Mouse (Mus musculus) liver, postnatal 0 days (tissue): Measurements from ENCODE around the gene Rnase2b. TPM values are rescaled to one million over a fixed set of nuclear protein-coding genes. Genes with fewer than 3 reads are reported as not detected.
A peak's percentile ranks its signal among the peaks of the same experiment; 100 is the strongest.

ENCODE experiments used
- ATAC-seq: fragments of 200-750 bp; cut with Nextera tagmentation; 2 replicates; pipeline ENCODE4 v1.8.0; 2017; ENCODE audit warnings: mild to moderate bottlenecking, moderate library complexity
- DNase-seq: peaks from one replicate; pipeline ENCODE4 v3.0.0-alpha.2; 2016
- H3K27ac ChIP-seq: fragments of 300-500 bp; sonication (generic); 2 replicates; pipeline ENCODE4 v1.5.1; 2014; ENCODE audit warnings: antibody characterized with exemption, moderate library complexity, mild to moderate bottlenecking, low read depth
- H3K27me3 ChIP-seq: fragments of 300-500 bp; sonication (generic); 2 replicates; pipeline ENCODE4 v1.6.1; 2014; ENCODE audit warnings: low read length, control low read depth, mixed read lengths; ENCODE audit not compliant: insufficient read depth
- H3K36me3 ChIP-seq: fragments of 300-500 bp; sonication (generic); replicated peaks from 2 replicates; pipeline ENCODE4 v1.6.1; 2014; ENCODE audit warnings: mild to moderate bottlenecking, control low read depth, low read length, moderate library complexity, mixed read lengths; ENCODE audit not compliant: insufficient read depth
- H3K4me1 ChIP-seq: fragments of 300-500 bp; sonication (generic); 2 replicates; pipeline ENCODE4 v1.6.1; 2014; ENCODE audit warnings: antibody characterized with exemption, mild to moderate bottlenecking, control low read depth; ENCODE audit not compliant: insufficient read depth
- H3K4me2 ChIP-seq: fragments of 300-500 bp; sonication (generic); 2 replicates; pipeline ENCODE4 v1.6.1; 2014; ENCODE audit warnings: low read depth, mild to moderate bottlenecking, low read length, moderate library complexity, mixed read lengths
- H3K4me3 ChIP-seq: fragments of 300-500 bp; sonication (generic); 2 replicates; pipeline ENCODE4 v1.5.1; 2014; ENCODE audit warnings: low read depth, low read length
- H3K9ac ChIP-seq: fragments of 300-500 bp; sonication (generic); replicated peaks from 2 replicates; pipeline ENCODE4 v1.6.1; 2014; ENCODE audit warnings: mild to moderate bottlenecking, moderate library complexity
- H3K9me3 ChIP-seq: fragments of 300-500 bp; sonication (generic); 2 replicates; pipeline ENCODE4 v1.6.1; 2016; ENCODE audit warnings: mild to moderate bottlenecking, control low read depth, low read length, mixed read lengths
- CTCF ChIP-seq: sonication (generic); IDR thresholded peaks from 2 replicates; pipeline ENCODE4 v1.5.1; 2016; ENCODE audit warnings: antibody characterized with exemption, low read depth
- EP300 ChIP-seq: IDR thresholded peaks from 2 replicates; pipeline ENCODE4 v1.6.1; 2016; ENCODE audit warnings: antibody characterized with exemption, low read depth, mild to moderate bottlenecking
- WGBS: fragments of 180-500 bp; shearing (Covaris S2); extraction: QIAGEN DNeasy Blood & Tissue Kit; methylation state at CpG from one replicate; pipeline ENCODE4 v1.1.7; 2014; ENCODE audit not compliant: insufficient replicate concordance; 5-methylcytosine and 5-hydroxymethylcytosine counted together
- polyA plus RNA-seq: library from polyadenylated mRNA; unstranded; fragments of >200 nt; fragmentation: Nextera tagmentation; extraction: Ambion mirVana; gene quantifications from 2 replicates; pipeline ENCODE4 v1.2.1, GENCODE M21; 2015

Gene Rnase2b
- polyA plus RNA-seq, 1 experiment from 2014 or later, result not detected

DNA sequence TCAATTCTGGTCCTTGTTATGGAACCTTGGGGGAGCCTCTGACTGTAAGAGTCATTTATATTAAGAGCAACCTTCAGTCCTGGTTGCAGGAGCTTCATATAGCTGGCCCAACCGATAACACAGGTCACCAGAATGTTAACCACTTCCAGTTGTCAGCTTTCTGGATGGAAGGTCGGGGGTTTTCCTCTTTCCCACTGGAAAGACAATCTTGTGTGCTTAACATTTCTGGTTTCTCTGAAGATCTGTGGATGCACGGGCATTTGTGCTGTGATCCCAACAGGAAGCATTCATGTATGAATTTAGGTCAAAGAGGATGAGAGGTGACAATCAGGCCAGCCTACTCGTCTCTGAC lies 32.5 kb upstream of the Rnase2b start:
- DNase-seq (no peak), ATAC-seq (no peak)
- H3K9me3 ChIP-seq, result no peaks in the 10 kb centered on the region
- peak overlapping the region; percentile 35; the same call in 1 of the 2 replicates for H3K4me3 ChIP-seq
- WGBS, result 31% methylated on average over 4 of the region's 4 CpGs
- no peaks in the 10 kb centered on the region for H3K36me3 ChIP-seq
- H3K27me3 ChIP-seq, result no peaks in the 10 kb centered on the region
- TF ChIP-seq CTCF (no peak), EP300 (no peak)
- peaks cover 50% of the 10 kb centered on the region for H3K4me1 ChIP-seq
- H3K4me2 ChIP-seq, result peak overlapping the region; percentile 66
- peak overlapping the region; percentile 39 for H3K9ac ChIP-seq
- peak overlapping the region; percentile 85 for H3K27ac ChIP-seq

DNA sequence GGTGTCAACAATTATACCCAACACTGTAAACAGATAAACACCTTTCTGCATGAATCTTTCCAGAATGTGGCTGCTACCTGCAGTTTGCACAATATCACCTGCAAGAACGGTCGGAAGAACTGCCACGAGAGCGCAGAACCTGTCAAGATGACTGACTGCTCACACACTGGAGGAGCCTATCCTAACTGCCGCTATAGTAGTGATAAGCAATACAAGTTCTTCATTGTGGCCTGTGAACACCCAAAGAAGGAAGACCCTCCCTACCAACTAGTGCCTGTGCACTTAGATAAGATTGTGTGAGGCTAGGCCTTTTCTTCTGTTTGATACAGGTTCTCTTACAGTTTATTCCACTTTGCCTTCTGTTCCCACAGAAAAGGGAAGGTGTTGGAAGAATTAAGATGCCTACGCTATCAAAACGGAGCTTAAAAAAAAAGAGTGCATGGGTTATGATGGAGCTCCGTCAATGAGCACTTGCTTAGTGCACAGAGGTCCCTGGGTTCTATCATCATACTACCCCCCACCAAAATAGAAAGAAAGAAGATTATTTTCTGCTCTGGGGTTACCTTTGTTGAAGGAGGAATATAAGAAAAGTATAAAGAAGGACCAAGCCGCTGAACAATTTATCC lies 31.6 kb upstream of the Rnase2b start:
- Histone ChIP-seq H3K27ac (peak overlapping the region; percentile 85), H3K4me2 (peak overlapping the region; percentile 66), H3K4me3 (peak overlapping the region; percentile 22), H3K9ac (peak overlapping the region; percentile 51), H3K27me3 (no peaks in the 10 kb centered on the region), H3K9me3 (no peaks in the 10 kb centered on the region), H3K4me1 (peaks cover 50% of the 10 kb centered on the region), H3K36me3 (no peaks in the 10 kb centered on the region)
- DNase-seq (no peak), ATAC-seq (peak; percentile 77)
- TF ChIP-seq CTCF, result no peak
- TF ChIP-seq EP300, result peak; percentile 96
- WGBS, result 42% methylated on average over 9 of the region's 9 CpGs

DNA sequence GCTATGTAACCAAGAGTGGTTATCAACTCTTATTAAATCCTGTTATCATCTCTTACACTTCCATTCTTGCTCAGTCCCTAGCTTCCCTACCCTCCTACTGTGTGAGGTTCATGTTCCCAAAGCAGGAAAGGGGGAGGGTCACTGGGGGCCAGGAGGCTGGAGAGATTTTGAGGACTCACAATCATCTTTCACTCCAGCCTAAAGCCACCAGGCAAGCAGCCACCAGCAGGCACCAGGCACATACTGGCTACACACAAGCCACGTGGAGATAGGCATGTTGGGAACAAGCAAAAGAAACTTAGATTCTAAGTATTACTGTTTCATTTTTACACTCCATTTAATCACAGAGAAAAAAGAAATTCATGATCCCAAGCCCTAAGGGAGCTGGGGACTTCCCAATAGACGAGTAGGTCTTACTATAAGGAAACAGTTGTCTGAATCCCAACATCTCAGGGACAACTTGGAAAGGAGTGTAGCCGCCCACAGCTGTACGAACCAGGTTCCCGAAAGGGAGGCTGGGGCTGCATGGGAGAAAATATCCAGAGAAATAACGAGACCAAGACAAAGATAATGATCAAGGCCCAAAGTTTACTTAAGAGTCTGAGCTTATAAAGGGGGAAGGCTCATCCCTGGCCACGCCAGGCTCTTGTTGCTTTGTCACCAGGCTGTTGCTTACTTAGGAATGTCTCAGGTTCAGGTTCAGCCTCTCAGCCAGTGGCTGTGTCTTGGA lies 30.8 kb upstream of the Rnase2b start:
- no peak overlapping the region for H3K9ac ChIP-seq
- DNase-seq (no peak), ATAC-seq (no peak)
- H3K36me3 ChIP-seq, result no peaks in the 10 kb centered on the region
- no peak for TF ChIP-seq EP300
- TF ChIP-seq CTCF, result no peak
- peak overlapping the region; percentile 85 for H3K27ac ChIP-seq
- no peak overlapping the region for H3K4me3 ChIP-seq
- WGBS, result 63% methylated on average over 7 of the region's 7 CpGs
- no peak overlapping the region for H3K4me2 ChIP-seq
- no peaks in the 10 kb centered on the region for H3K9me3 ChIP-seq
- H3K4me1 ChIP-seq, result peaks cover 50% of the 10 kb centered on the region
- H3K27me3 ChIP-seq, result no peaks in the 10 kb centered on the region

DNA sequence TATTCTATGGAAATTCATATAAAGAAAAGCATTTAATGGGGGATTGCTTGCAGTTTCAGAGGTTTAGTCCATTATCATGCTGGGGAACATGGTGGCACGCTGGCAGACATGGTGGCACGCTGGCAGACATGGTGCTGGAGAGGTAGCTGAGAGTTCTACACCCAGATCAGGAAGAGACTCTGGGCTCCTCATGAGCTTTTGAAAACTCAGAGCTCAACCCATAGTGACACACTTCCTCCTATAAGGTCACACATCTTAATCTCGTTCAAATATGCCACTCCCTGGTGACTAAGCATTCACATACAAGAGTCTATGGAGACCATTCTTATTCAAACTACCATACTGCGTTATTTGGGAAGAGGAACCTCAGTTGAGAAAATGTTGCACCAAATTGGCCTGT lies 29.7 kb upstream of the Rnase2b start:
- 71% methylated on average over 4 of the region's 4 CpGs for WGBS
- Histone ChIP-seq H3K9ac (no peak overlapping the region), H3K4me2 (peak overlapping the region; percentile 22; the same call in 1 of the 2 replicates), H3K36me3 (no peaks in the 10 kb centered on the region), H3K4me1 (peaks cover 46% of the 10 kb centered on the region), H3K4me3 (no peak overlapping the region), H3K27me3 (no peaks in the 10 kb centered on the region), H3K9me3 (no peaks in the 10 kb centered on the region), H3K27ac (peak overlapping the region; percentile 85; the same call in 1 of the 2 replicates)
- peak; percentile 42; the same call in 1 of the 2 replicates for ATAC-seq
- TF ChIP-seq EP300, result 0 out of 2 replicates have a peak, but pooled peaks have one; percentile 22
- TF ChIP-seq CTCF, result no peak
- no peak for DNase-seq

DNA sequence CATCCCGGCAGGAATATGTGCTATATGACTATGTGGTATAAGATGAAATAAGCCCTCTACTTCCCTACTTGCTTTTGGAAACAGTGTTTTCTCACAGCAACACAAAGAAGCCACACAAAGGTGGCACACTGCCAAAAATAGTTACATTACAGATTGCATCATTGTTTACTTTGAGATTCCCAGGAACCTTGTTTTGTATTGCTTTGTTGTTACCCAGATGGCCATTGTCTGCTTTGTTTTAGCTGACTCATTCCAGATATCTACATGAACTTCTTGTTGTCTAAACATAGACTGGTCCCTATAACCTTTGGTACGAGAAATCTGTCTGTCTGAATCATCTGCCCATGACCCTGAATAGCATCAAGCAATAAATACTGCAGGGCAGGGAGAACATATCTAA lies 21.7 kb upstream of the Rnase2b start:
- peaks cover 21% of the 10 kb centered on the region for H3K4me1 ChIP-seq
- no peak for ATAC-seq
- H3K27ac ChIP-seq, result no peak overlapping the region
- H3K27me3 ChIP-seq, result no peaks in the 10 kb centered on the region
- no peaks in the 10 kb centered on the region for H3K36me3 ChIP-seq
- TF ChIP-seq CTCF, result no peak
- TF ChIP-seq EP300, result no peak
- H3K9me3 ChIP-seq, result no peaks in the 10 kb centered on the region
- DNase-seq, result no peak
- WGBS, result 76% methylated on average over 2 of the region's 2 CpGs
- H3K4me2 ChIP-seq, result no peak overlapping the region
- H3K9ac ChIP-seq, result no peak overlapping the region
- no peak overlapping the region for H3K4me3 ChIP-seq

DNA sequence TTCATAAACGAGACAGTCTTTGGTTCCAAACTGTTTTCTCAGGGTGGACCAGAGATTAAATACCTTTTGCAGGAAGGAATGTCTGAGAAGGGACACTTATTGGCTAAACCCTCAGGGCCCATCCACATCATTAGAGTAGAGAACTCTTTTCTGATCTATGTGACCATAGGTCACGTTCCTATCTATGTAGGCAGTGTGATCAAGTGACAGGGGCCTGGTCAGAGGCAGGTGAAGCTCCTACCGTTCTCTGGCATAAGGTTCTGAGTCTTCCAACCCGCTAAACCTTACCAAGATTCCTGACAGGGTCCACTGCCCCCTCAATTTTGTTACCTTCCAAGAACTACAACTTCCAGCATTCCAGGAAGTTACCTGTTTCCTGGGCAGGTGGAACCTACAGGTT lies 19.9 kb upstream of the Rnase2b start:
- Histone ChIP-seq H3K27me3 (no peaks in the 10 kb centered on the region), H3K4me1 (peaks cover 21% of the 10 kb centered on the region), H3K9me3 (no peaks in the 10 kb centered on the region), H3K4me2 (no peak overlapping the region), H3K4me3 (no peak overlapping the region), H3K36me3 (no peaks in the 10 kb centered on the region), H3K27ac (peak overlapping the region; percentile 26; the same call in 1 of the 2 replicates), H3K9ac (no peak overlapping the region)
- WGBS, result 81% methylated on average over 4 of the region's 4 CpGs
- DNase-seq (no peak), ATAC-seq (no peak)
- TF ChIP-seq EP300, result no peak
- no peak for TF ChIP-seq CTCF
